Mouse (Mus musculus) hindbrain, embryonic 12.5 days (tissue): ENCODE results near the gene Slc9a3r1. TPM values are rescaled to one million over a fixed set of nuclear protein-coding genes. Genes with fewer than 3 reads are reported as not detected.

ENCODE experiments used
- ATAC-seq: fragments of 200-750 bp; cut with Nextera tagmentation; 2 replicates; pipeline ENCODE4 v1.8.0; 2017; ENCODE audit warnings: moderate TSS enrichment; ENCODE audit not compliant: low FRiP score
- H3K27ac ChIP-seq: fragments of 300-500 bp; sonication (generic); 2 replicates; pipeline ENCODE4 v1.5.1; 2016; ENCODE audit warnings: mild to moderate bottlenecking
- H3K27me3 ChIP-seq: fragments of 300-500 bp; sonication (generic); 2 replicates; pipeline ENCODE4 v1.6.1; 2016; ENCODE audit warnings: mild to moderate bottlenecking
- H3K36me3 ChIP-seq: fragments of 300-500 bp; sonication (generic); 2 replicates; pipeline ENCODE4 v1.6.1; 2016; ENCODE audit warnings: mild to moderate bottlenecking
- H3K4me1 ChIP-seq: fragments of 300-500 bp; sonication (generic); 2 replicates; pipeline ENCODE4 v1.6.1; 2016
- H3K4me2 ChIP-seq: fragments of 300-500 bp; sonication (generic); replicated peaks from 2 replicates; pipeline ENCODE4 v1.6.1; 2016; ENCODE audit warnings: mild to moderate bottlenecking
- H3K4me3 ChIP-seq: fragments of 300-500 bp; sonication (generic); 2 replicates; pipeline ENCODE4 v1.5.1; 2016; ENCODE audit warnings: mild to moderate bottlenecking
- H3K9ac ChIP-seq: fragments of 300-500 bp; sonication (generic); 2 replicates; pipeline ENCODE4 v1.6.1; 2016; ENCODE audit warnings: mild to moderate bottlenecking, moderate library complexity
- H3K9me3 ChIP-seq: fragments of 300-500 bp; sonication (generic); replicated peaks from 2 replicates; pipeline ENCODE4 v1.6.1; 2016; ENCODE audit warnings: mild to moderate bottlenecking
- WGBS: fragments of 180-500 bp; shearing (Covaris S2); methylation state at CpG from one replicate; pipeline ENCODE4 v1.1.7; 2016; 5-methylcytosine and 5-hydroxymethylcytosine counted together
- polyA plus RNA-seq: library from polyadenylated mRNA; unstranded; fragments of >200 nt; fragmentation: Nextera tagmentation; extraction: Ambion mirVana; gene quantifications from 2 replicates; pipeline ENCODE4 v1.2.1, GENCODE M21; 2016

Slc9a3r1 gene
- 35.7 and 42.3 TPM in 2 replicates for polyA plus RNA-seq

- Histone ChIP-seq H3K9ac (peak within 1 kb of the TSS; percentile 54), H3K36me3 (no peaks in the 10 kb centered on the region), H3K9me3 (no peaks in the 10 kb centered on the region), H3K27ac (no peak within 1 kb of the TSS), H3K4me1 (peaks cover 30% of the 10 kb centered on the region), H3K4me3 (peak within 1 kb of the TSS; percentile 46), H3K27me3 (peaks cover 58% of the 10 kb centered on the region), H3K4me2 (peak within 1 kb of the TSS; percentile 61)
- peak; percentile 93 for ATAC-seq
- WGBS = under 1% methylated on average over 47 of the region's 47 CpGs
Measured at GRCm38 (mm10) chr11:115162832-115163480, at the start of gene Slc9a3r1. Gene Slc9a3r1 (plus strand): TSS chr11:115163341.

GRCm38 (mm10) chr11:115119409-115119808 is 43.7 kb upstream of the Slc9a3r1 start:
- WGBS = 80% methylated on average over 9 of the region's 9 CpGs
- no peaks in the 10 kb centered on the region for H3K36me3 ChIP-seq
- no peak overlapping the region for H3K27ac ChIP-seq
- H3K9me3 ChIP-seq = no peaks in the 10 kb centered on the region
- ATAC-seq = no peak
- H3K4me3 ChIP-seq = no peak overlapping the region
- no peaks in the 10 kb centered on the region for H3K4me1 ChIP-seq
- 0 out of 2 replicates have a peak, but pooled peaks cover 4% of the 10 kb centered on the region for H3K27me3 ChIP-seq
- no peak overlapping the region for H3K9ac ChIP-seq
- no peak overlapping the region for H3K4me2 ChIP-seq

- Histone ChIP-seq H3K4me2 (no peak overlapping the region), H3K27ac (no peak overlapping the region), H3K9me3 (no peaks in the 10 kb centered on the region), H3K36me3 (no peaks in the 10 kb centered on the region), H3K9ac (no peak overlapping the region), H3K4me3 (no peak overlapping the region), H3K27me3 (no peaks in the 10 kb centered on the region), H3K4me1 (no peaks in the 10 kb centered on the region)
- 84% methylated on average over 4 of the region's 4 CpGs for WGBS
- no peak for ATAC-seq
Measured at GRCm38 (mm10) chr11:115128483-115128882, 34.7 kb upstream of the Slc9a3r1 start.

DNA sequence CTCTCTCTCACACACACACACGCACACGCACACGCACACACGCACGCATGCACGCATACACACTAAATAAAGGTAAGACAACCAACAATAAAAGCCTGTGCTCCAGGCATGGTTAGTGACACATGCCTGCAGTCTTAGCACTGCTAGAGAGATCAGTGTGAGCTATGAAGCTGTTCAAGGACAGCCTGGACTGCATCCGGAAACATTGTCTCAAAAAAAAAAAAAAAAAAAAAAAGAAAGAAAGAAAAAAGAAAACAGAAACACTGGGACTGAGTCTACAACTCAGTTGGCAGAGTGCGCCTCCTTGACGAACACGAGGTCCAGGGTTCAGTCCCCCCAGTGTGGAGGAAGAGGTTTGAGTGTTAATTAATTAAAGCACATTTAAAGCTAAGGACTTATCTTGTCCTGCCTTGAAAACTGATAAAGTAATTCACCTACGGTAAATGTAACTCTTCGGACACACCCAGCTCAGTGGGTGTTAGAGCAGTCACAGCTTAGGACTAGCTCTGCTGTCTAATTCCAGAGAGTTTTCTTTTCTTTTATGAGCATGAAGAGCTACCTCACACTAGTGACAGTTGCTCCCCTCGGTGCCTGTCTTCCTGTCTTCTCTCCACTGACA is 33.5 kb upstream of the Slc9a3r1 start:
- Histone ChIP-seq H3K4me2 (no peak overlapping the region), H3K27ac (no peak overlapping the region), H3K4me3 (no peak overlapping the region), H3K27me3 (no peaks in the 10 kb centered on the region), H3K9ac (no peak overlapping the region), H3K9me3 (no peaks in the 10 kb centered on the region), H3K4me1 (no peaks in the 10 kb centered on the region), H3K36me3 (no peaks in the 10 kb centered on the region)
- WGBS = 92% methylated on average over 13 of the region's 13 CpGs
- no peak for ATAC-seq

DNA sequence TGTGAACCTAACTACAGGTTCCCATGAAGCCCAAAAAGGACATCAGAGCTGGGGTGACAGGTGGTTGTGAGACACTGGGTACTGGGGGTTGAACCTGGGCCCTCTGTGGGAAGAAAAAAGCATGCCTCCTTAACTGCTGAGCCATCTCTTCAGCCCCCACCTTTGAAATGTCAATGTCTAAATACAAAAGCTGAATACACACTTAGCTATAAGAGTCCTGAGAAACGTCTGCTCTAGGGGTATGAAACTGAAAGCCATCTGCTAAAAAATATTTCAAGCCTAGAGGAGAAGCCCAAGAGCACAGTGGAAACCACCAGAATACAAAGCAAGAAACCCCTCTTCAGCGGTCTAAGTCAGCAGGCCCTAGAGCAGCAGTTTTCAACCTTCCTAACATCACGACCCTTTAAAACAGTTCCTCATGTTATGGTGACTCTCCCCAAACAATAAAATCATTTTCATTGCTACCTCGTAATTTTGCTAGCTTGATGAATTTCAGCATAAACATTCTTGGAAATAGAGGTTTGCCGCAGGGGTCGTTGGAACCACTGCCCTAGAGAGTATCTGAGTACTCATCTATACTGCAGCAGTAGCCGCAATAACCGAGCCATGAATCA is 31.3 kb upstream of the Slc9a3r1 start:
- no peak overlapping the region for H3K9ac ChIP-seq
- no peaks in the 10 kb centered on the region for H3K4me1 ChIP-seq
- 82% methylated on average over 8 of the region's 8 CpGs for WGBS
- no peaks in the 10 kb centered on the region for H3K9me3 ChIP-seq
- H3K36me3 ChIP-seq = no peaks in the 10 kb centered on the region
- no peak overlapping the region for H3K4me2 ChIP-seq
- no peak overlapping the region for H3K4me3 ChIP-seq
- no peak for ATAC-seq
- no peak overlapping the region for H3K27ac ChIP-seq
- H3K27me3 ChIP-seq = no peaks in the 10 kb centered on the region

DNA sequence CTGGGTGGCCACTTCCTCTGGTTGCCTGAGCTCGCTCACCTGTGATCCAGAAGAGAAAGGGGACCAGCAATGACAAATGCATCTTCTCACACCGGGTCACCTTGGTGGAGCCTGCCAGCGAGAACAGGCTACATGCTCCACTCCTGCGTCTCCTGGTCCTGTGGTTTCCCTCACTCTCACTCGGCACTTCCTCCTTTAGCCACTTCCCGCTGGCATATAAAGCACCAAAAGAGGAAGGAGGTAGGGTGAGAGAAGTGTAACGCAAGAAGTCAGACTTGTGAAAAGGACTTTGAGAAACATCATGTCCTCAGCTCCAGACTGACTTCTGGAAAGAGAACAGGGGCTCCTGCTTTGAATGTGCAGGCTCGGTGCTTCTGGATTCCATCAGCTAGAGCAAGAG is 29.3 kb upstream of the Slc9a3r1 start, which contains the start of gene Cd300lf:
Cd300lf (minus strand) TSS at position 193 of the 400 bp plus-strand sequence.
- Histone ChIP-seq H3K9ac (no peak within 1 kb of the TSS), H3K27ac (no peak within 1 kb of the TSS), H3K4me2 (no peak within 1 kb of the TSS), H3K4me1 (no peaks in the 10 kb centered on the region), H3K27me3 (no peaks in the 10 kb centered on the region), H3K36me3 (no peaks in the 10 kb centered on the region), H3K4me3 (no peak within 1 kb of the TSS), H3K9me3 (no peaks in the 10 kb centered on the region)
- 87% methylated on average over 8 of the region's 8 CpGs for WGBS
- no peak for ATAC-seq

- no peak for ATAC-seq
- Histone ChIP-seq H3K9me3 (no peaks in the 10 kb centered on the region), H3K36me3 (no peaks in the 10 kb centered on the region), H3K9ac (no peak overlapping the region), H3K4me2 (no peak overlapping the region), H3K4me3 (no peak overlapping the region), H3K27me3 (peaks cover 3% of the 10 kb centered on the region; the same call in 1 of the 2 replicates), H3K27ac (no peak overlapping the region), H3K4me1 (no peaks in the 10 kb centered on the region)
- WGBS = 82% methylated on average over 5 of the region's 5 CpGs
Measured at GRCm38 (mm10) chr11:115138597-115139262, 24.4 kb upstream of the Slc9a3r1 start.

DNA sequence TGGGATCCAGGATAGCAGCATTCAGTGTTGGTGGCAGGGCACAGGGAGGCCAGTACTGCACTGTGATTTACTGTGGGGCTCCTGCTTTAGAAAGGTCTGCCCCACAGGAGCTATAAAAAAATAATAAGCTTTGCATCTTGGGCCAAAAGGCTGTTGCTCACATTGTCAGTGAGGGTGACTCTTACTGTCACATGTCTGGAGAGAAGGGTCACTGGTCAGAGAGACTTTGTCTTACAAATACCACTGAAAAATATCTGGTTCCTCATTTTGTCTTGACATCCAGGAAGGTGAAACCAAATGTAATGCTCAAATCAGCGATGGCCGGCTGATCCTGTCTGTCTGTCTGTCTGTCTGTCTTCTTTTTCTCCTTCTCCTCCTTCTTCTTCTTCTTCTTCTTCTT is 21.2 kb upstream of the Slc9a3r1 start:
- no peaks in the 10 kb centered on the region for H3K9me3 ChIP-seq
- H3K9ac ChIP-seq = no peak overlapping the region
- H3K4me3 ChIP-seq = no peak overlapping the region
- H3K27me3 ChIP-seq = peaks cover 3% of the 10 kb centered on the region; the same call in 1 of the 2 replicates
- no peak for ATAC-seq
- H3K4me1 ChIP-seq = no peaks in the 10 kb centered on the region
- 96% methylated on average over 2 of the region's 2 CpGs for WGBS
- H3K27ac ChIP-seq = no peak overlapping the region
- H3K36me3 ChIP-seq = no peaks in the 10 kb centered on the region
- no peak overlapping the region for H3K4me2 ChIP-seq

- 84% methylated on average over 4 of the region's 4 CpGs for WGBS
- Histone ChIP-seq H3K27ac (no peak overlapping the region), H3K4me3 (no peak overlapping the region), H3K36me3 (no peaks in the 10 kb centered on the region), H3K27me3 (peaks cover 5% of the 10 kb centered on the region), H3K4me2 (no peak overlapping the region), H3K4me1 (peaks cover 12% of the 10 kb centered on the region; the same call in 1 of the 2 replicates), H3K9me3 (no peaks in the 10 kb centered on the region), H3K9ac (no peak overlapping the region)
- ATAC-seq = no peak
Measured at GRCm38 (mm10) chr11:115147813-115148212, 15.3 kb upstream of the Slc9a3r1 start.

DNA sequence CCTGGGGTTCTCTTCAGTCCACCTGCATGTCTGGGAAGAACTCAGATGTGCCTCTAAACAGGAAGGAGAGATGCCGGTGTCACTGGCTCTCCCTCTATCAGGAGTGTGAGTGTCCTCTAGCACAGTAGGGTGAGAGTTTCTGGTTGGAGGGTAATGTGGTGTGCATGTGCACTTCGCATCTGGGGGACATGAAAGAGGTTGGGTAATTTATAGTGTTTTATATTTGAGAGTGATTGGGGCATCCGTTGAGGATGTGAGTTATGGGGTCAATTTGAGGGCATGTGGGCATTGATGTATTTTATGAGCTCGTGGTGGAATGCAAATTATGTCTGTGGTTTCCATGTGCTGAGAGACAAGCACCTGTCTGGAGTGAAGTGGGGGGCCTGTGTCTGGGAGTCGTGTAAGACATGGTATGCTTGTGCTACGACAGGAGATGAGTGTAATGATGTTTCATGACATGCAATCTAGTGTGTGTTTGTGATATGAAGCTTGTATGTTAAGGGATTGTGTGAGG is 12.3 kb upstream of the Slc9a3r1 start:
- Histone ChIP-seq H3K27ac (no peak overlapping the region), H3K9me3 (no peaks in the 10 kb centered on the region), H3K4me3 (no peak overlapping the region), H3K27me3 (peaks cover 35% of the 10 kb centered on the region), H3K4me2 (no peak overlapping the region), H3K4me1 (peaks cover 27% of the 10 kb centered on the region), H3K36me3 (no peaks in the 10 kb centered on the region), H3K9ac (no peak overlapping the region)
- no peak for ATAC-seq
- 84% methylated on average over 6 of the region's 6 CpGs for WGBS

DNA sequence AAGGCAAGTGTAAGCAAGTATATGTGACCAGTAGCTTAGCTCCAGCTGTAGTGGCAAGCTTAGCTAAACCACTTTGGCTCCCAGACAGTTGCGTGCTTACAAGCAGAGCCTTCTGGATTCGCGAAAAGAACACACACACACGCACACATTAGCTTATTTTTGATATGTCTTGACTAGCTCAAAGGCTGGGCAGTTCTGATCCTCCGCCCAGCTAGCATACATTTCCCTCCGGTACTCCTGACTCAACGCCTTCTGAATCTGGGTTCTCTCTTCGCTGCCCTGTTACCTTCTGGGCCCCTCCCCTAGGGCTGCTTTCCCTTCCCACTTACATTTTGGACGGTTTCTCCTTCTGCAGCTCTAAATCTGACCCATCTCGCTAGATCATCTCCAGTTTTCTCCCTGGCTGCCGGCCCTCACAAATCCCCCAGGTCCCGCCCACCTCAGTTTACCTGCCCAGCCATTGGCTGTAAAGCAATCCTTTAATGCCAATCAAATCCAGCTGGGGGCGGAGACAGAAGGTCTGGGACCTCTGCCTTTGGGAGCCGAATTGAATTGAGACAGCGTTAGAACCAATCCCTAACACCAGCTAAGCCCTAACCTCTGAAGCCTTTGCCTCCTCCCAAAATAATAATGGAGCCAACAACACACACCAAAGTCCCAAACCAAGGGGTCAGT is 11.2 kb upstream of the Slc9a3r1 start:
- Histone ChIP-seq H3K27ac (no peak overlapping the region), H3K27me3 (peaks cover 46% of the 10 kb centered on the region), H3K9ac (peak overlapping the region; percentile 46; the same call in 1 of the 2 replicates), H3K9me3 (no peaks in the 10 kb centered on the region), H3K4me2 (peak overlapping the region; percentile 56), H3K36me3 (no peaks in the 10 kb centered on the region), H3K4me3 (peak overlapping the region; percentile 35), H3K4me1 (peaks cover 27% of the 10 kb centered on the region)
- 7% methylated on average over 15 of the region's 15 CpGs for WGBS
- ATAC-seq = peak; percentile 75
